Mouse (Mus musculus): ENCODE measurements at regions not wholly inside any gene's neighbourhood (a gene's known extent, or its start where the extent isn't known, plus 50 kb on each side); places are given as distances from the start of the nearest gene placed in this dataset.

- no peak for ATAC-seq (ENCODE audit: poor library complexity, severe bottlenecking)
Measured at GRCm38 (mm10) chr17:93665889-93666288, 467.1 kb downstream of the Adcyap1 start.

GRCm38 (mm10) chr17:93676366-93676962 lies 477.6 kb downstream of the Adcyap1 start:
- ATAC-seq (ENCODE audit: poor library complexity, severe bottlenecking): no peak

DNA sequence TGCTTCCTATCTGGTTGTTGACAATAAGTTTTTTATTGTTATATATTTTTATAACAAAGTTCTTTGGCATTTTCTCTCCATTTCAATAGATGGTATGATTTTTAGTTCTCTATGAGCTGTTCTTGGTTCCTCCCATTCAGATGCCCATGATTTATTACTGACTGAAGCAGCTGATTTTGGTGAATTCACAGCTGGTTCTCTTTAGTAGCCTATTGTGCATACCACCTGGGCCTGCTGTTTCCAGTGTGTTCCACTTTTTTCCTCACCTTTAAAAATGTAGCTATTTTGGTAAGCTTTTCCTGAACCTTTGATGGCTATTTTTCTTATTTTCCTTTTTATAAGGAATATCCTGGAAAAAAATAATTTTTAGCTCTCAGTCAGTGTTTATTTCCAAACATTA lies 501.9 kb downstream of the Adcyap1 start:
- no peak for ATAC-seq (ENCODE audit: poor library complexity, severe bottlenecking)

GRCm38 (mm10) chr17:93717623-93718022 lies 518.8 kb downstream of the Adcyap1 start:
- no peak for ATAC-seq (ENCODE audit: poor library complexity, severe bottlenecking)

GRCm38 (mm10) chr17:93741341-93741740 lies 542.5 kb downstream of the Adcyap1 start:
- ATAC-seq (ENCODE audit: poor library complexity, severe bottlenecking): no peak

- 0 out of 2 replicates have a peak, but pooled peaks have one; percentile 40 for ATAC-seq (ENCODE audit: poor library complexity, severe bottlenecking)
Measured at GRCm38 (mm10) chr17:93762349-93762748, 563.5 kb downstream of the Adcyap1 start.

Data from megakaryocyte, adult 5-6 weeks (primary cell).